Mouse (Mus musculus) stomach, postnatal 0 days (tissue): ENCODE data around the gene Tex261. TPM values are rescaled to one million over a fixed set of nuclear protein-coding genes. Genes with fewer than 3 reads are reported as not detected.

Experiments
- ATAC-seq: fragments of 200-750 bp; cut with Nextera tagmentation; 2 replicates; pipeline ENCODE4 v1.8.0; 2017; ENCODE audit not compliant: low FRiP score, low TSS enrichment
- DNase-seq: peaks from one replicate; pipeline ENCODE4 v3.0.0-alpha.2; 2016; ENCODE audit warnings: low spot score
- H3K27ac ChIP-seq: fragments of 300-500 bp; sonication (generic); replicated peaks from 2 replicates; pipeline ENCODE4 v1.5.1; 2014; ENCODE audit warnings: mild to moderate bottlenecking, control low read depth
- H3K27me3 ChIP-seq: fragments of 300-500 bp; sonication (generic); 2 replicates; pipeline ENCODE4 v1.6.1; 2014; ENCODE audit warnings: low read length; ENCODE audit not compliant: control insufficient read depth, insufficient read depth
- H3K36me3 ChIP-seq: fragments of 300-500 bp; sonication (generic); 2 replicates; pipeline ENCODE4 v1.6.1; 2014; ENCODE audit warnings: low read length, mixed read lengths; ENCODE audit not compliant: control insufficient read depth, insufficient read depth
- H3K4me1 ChIP-seq: fragments of 300-500 bp; sonication (generic); replicated peaks from 2 replicates; pipeline ENCODE4 v1.6.1; 2014; ENCODE audit warnings: antibody characterized with exemption; ENCODE audit not compliant: control insufficient read depth, insufficient read depth
- H3K4me2 ChIP-seq: fragments of 300-500 bp; sonication (generic); replicated peaks from 2 replicates; pipeline ENCODE4 v1.6.1; 2014; ENCODE audit warnings: low read depth, mild to moderate bottlenecking, control low read depth, moderate library complexity
- H3K4me3 ChIP-seq: fragments of 300-500 bp; sonication (generic); 2 replicates; pipeline ENCODE4 v1.5.1; 2014; ENCODE audit warnings: low read depth, low read length, control low read depth
- H3K9ac ChIP-seq: fragments of 300-500 bp; sonication (generic); 2 replicates; pipeline ENCODE4 v1.6.1; 2014; ENCODE audit warnings: mild to moderate bottlenecking, low read length, control low read depth, mixed read lengths
- H3K9me3 ChIP-seq: fragments of 300-500 bp; sonication (generic); 2 replicates; pipeline ENCODE4 v1.6.1; 2016; ENCODE audit warnings: low read length; ENCODE audit not compliant: control insufficient read depth
- CTCF ChIP-seq: IDR thresholded peaks from 2 replicates; pipeline ENCODE4 v1.5.1; 2016; ENCODE audit warnings: antibody characterized with exemption, low read depth, mild to moderate bottlenecking, moderate library complexity
- EP300 ChIP-seq: optimal IDR thresholded peaks from 2 replicates; pipeline ENCODE3; 2016; ENCODE audit warnings: antibody characterized with exemption
- WGBS: fragments of 180-500 bp; shearing (Covaris S2); extraction: QIAGEN DNeasy Blood & Tissue Kit; methylation state at CpG from one replicate; pipeline ENCODE4 v1.1.7; 2014; 5-methylcytosine and 5-hydroxymethylcytosine counted together
- polyA plus RNA-seq: library from polyadenylated mRNA; unstranded; fragments of >200 nt; fragmentation: Nextera tagmentation; extraction: Ambion mirVana; gene quantifications from 2 replicates; pipeline ENCODE4 v1.2.1, GENCODE M21; 2015

Gene Tex261
- polyA plus RNA-seq, 1 experiment from 2014 or later = 74.7 TPM

DNA sequence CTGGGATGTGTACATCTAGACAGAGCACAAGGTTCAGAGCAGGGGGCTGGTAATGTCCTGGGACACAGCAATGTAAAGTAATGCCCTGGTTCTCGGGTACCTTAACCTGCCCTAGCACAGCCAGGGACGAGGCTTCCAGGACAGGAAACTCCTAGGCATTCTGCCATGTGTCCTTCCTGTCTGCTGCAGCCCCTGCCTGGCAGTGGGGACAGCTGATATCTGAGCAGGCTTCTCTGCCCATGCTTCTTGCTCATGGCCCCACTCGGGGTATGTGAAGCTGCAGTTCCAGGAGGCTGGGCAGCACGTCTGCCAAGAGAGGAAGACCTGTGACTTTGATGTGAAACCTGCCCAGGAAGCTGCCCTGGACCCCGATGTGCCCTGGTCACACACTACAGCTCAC is 7.1 kb downstream of the Tex261 start:
- no peak overlapping the region for H3K9ac ChIP-seq
- H3K27me3 ChIP-seq = no peaks in the 10 kb centered on the region
- H3K36me3 ChIP-seq = peaks cover 11% of the 10 kb centered on the region
- no peaks in the 10 kb centered on the region for H3K4me1 ChIP-seq
- TF ChIP-seq EP300 = no peak
- no peak for TF ChIP-seq CTCF
- no peak overlapping the region for H3K27ac ChIP-seq
- H3K4me3 ChIP-seq = no peak overlapping the region
- ATAC-seq (no peak), DNase-seq (no peak)
- 68% methylated on average over 5 of the region's 5 CpGs for WGBS
- no peak overlapping the region for H3K4me2 ChIP-seq
- no peaks in the 10 kb centered on the region for H3K9me3 ChIP-seq

- no peak for TF ChIP-seq EP300
- TF ChIP-seq CTCF = no peak
- Histone ChIP-seq H3K4me3 (no peak overlapping the region), H3K36me3 (peaks cover 8% of the 10 kb centered on the region; the same call in 1 of the 2 replicates), H3K4me2 (no peak overlapping the region), H3K9me3 (no peaks in the 10 kb centered on the region), H3K4me1 (peaks cover 3% of the 10 kb centered on the region; the same call in 1 of the 2 replicates), H3K27ac (no peak overlapping the region), H3K9ac (no peak overlapping the region), H3K27me3 (no peaks in the 10 kb centered on the region)
- DNase-seq (no peak), ATAC-seq (no peak)
- WGBS = 83% methylated on average over 3 of the region's 3 CpGs
Measured at GRCm38 (mm10) chr6:83766982-83767381, 8.6 kb downstream of the Tex261 start.

DNA sequence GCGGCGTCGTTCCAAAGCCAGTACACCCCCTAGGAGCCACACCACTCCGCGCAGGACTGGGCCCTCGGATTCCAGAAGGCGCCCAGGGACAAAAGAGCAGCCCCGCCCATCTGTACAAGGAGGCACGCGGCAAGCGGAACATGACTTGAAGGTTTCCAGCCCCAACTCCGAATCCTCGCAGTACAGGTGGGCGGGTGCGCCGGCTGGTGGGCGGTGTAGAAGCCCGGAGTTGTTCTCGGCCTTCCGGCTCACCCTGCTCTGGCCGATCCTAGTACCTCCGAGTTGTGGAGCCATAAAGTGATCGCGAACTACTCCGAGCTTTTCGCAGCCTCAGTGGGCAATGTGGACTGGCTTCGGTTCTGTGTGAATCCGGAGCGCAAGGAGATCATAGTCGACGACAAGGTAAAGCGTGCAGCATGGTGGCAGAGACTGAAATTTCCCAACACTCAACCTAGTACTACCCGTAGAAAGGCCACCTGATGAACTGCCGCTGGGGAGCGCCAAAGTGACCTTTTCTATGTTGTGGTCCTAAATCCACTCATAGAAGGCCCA is 12.7 kb downstream of the Tex261 start:
- Histone ChIP-seq H3K36me3 (no peaks in the 10 kb centered on the region), H3K4me2 (peak overlapping the region; percentile 60), H3K4me1 (peaks cover 3% of the 10 kb centered on the region; the same call in 1 of the 2 replicates), H3K4me3 (peak overlapping the region; percentile 32), H3K9me3 (no peaks in the 10 kb centered on the region), H3K27me3 (0 out of 2 replicates have a peak, but pooled peaks cover 1% of the 10 kb centered on the region), H3K27ac (no peak overlapping the region), H3K9ac (peak overlapping the region; percentile 3; the same call in 1 of the 2 replicates)
- ATAC-seq (peak; percentile 67), DNase-seq (peak; percentile 64)
- 2% methylated on average over 35 of the region's 35 CpGs for WGBS
- TF ChIP-seq CTCF = peak; percentile 52
- TF ChIP-seq EP300 = no peak

DNA sequence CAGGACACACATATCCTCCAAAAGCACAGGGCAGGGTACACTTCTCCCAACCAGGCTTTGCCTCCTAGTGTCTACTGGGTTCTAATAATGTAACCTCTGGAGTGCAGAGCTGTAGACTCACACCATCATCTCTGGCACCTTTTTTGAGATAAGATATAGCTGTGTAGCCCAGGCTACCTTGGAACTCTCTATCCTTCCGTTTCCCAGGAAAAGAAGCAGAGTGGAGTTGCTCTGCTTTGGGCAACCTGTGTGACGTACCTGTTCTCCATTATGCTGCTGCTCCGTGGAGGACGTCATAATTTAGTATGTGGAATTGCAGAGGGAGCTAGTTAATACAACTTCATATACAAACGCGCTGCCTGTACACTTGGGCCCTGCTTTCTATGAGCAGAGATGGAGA is 13.3 kb downstream of the Tex261 start, which contains the start of gene Ankrd53:
TSS of gene Ankrd53 (plus strand) at position 301 of the 400 bp plus-strand sequence.
- Histone ChIP-seq H3K4me1 (peaks cover 3% of the 10 kb centered on the region; the same call in 1 of the 2 replicates), H3K4me3 (peak within 1 kb of the TSS; percentile 32), H3K9ac (peak within 1 kb of the TSS; percentile 3; the same call in 1 of the 2 replicates), H3K27ac (no peak within 1 kb of the TSS), H3K27me3 (0 out of 2 replicates have a peak, but pooled peaks cover 2% of the 10 kb centered on the region), H3K36me3 (no peaks in the 10 kb centered on the region), H3K4me2 (peak within 1 kb of the TSS; percentile 60), H3K9me3 (no peaks in the 10 kb centered on the region)
- no peak for TF ChIP-seq EP300
- no peak for TF ChIP-seq CTCF
- no peak for DNase-seq
- 31% methylated on average over 6 of the region's 6 CpGs for WGBS
- no peak for ATAC-seq

DNA sequence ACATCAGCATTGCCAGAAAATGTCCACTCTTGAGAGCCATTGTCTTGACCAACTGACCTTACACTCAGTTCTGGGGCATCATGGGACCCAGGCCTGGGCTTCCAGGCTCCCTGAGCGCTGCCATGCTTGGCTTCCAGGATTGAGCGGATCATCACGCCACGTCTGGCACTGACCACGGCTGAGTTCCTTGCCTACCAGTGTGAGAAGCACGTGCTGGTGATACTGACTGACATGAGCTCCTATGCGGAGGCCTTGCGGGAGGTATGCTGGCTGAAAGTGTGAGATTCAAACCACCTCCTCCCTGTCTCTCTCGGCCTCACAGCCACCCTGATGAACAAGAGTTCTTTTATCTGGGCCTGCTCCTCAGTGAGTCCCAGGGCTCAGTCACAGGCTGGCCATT is 19.6 kb downstream of the Tex261 start:
- 75% methylated on average over 9 of the region's 9 CpGs for WGBS
- no peak for TF ChIP-seq EP300
- no peak for TF ChIP-seq CTCF
- H3K4me2 ChIP-seq = no peak overlapping the region
- H3K36me3 ChIP-seq = no peaks in the 10 kb centered on the region
- H3K4me1 ChIP-seq = no peaks in the 10 kb centered on the region
- no peak for ATAC-seq
- H3K27me3 ChIP-seq = 0 out of 2 replicates have a peak, but pooled peaks cover 4% of the 10 kb centered on the region
- H3K9me3 ChIP-seq = no peaks in the 10 kb centered on the region
- DNase-seq = no peak
- no peak overlapping the region for H3K4me3 ChIP-seq
- H3K27ac ChIP-seq = no peak overlapping the region
- no peak overlapping the region for H3K9ac ChIP-seq

GRCm38 (mm10) chr6:83750171-83750684 is 25.4 kb downstream of the Tex261 start:
- TF ChIP-seq EP300 (no peak), CTCF (peak; percentile 90)
- 0 out of 2 replicates have a peak overlapping the region, but pooled peaks have one; percentile 23 for H3K9ac ChIP-seq
- no peaks in the 10 kb centered on the region for H3K27me3 ChIP-seq
- no peaks in the 10 kb centered on the region for H3K36me3 ChIP-seq
- no peak overlapping the region for H3K27ac ChIP-seq
- no peak overlapping the region for H3K4me3 ChIP-seq
- peak; percentile 65 for DNase-seq
- H3K4me2 ChIP-seq = no peak overlapping the region
- 7% methylated on average over 11 of the region's 11 CpGs for WGBS
- no peak for ATAC-seq
- no peaks in the 10 kb centered on the region for H3K4me1 ChIP-seq
- no peaks in the 10 kb centered on the region for H3K9me3 ChIP-seq
